Mouse (Mus musculus) thymus, adult 2 months (tissue): ENCODE data around the gene Bmpr1a.

Experiments
- CTCF ChIP-seq: fragments of 200-500 bp; IDR thresholded peaks from 2 replicates; pipeline ENCODE4 v1.5.1; 2012; ENCODE audit warnings: mild to moderate bottlenecking, control low read depth, low read length, moderate library complexity, borderline replicate concordance; ENCODE audit not compliant: control insufficient read depth, poor library complexity, insufficient read depth; ENCODE audit errors: extremely low read depth
- POLR2A ChIP-seq: fragments of 200-500 bp; IDR thresholded peaks from 2 replicates; pipeline ENCODE4 v1.6.1; 2012; ENCODE audit warnings: mild to moderate bottlenecking, low read length, control low read depth, moderate library complexity; ENCODE audit not compliant: control insufficient read depth, poor library complexity, insufficient read depth; ENCODE audit errors: extremely low read depth

GRCm38 (mm10) chr14:34445348-34445747, 57.8 kb downstream of the Bmpr1a start:
- no peak for TF ChIP-seq POLR2A
- TF ChIP-seq CTCF: no peak
